8 mouse cellular contexts compared by ENCODE assay signal in the genomic region with DNA sequence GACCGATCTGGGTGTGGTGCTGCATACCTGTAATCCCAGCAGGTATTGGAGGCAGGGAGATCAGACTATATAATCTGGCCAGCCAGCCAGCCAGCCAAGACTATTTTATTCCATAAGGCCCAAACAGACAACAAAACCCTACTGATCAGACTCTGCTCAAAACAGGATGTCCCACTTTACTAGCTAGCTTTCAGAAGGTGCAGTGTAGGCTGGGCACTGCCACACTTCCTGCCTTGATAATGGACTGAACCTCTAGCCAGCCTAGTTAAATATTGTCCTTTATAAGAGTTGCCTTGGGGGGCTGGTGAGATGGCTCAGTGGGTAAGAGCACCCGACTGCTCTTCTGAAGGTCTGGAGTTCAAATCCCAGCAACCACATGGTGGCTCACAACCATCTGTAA. TPM values are rescaled to one million over a fixed set of nuclear protein-coding genes. Genes with fewer than 3 reads are reported as not detected.
A peak's percentile ranks its signal among the peaks of the same experiment; 100 is the strongest.
DNase-seq lines count a peak whose midpoint lies in the region; ATAC-seq and TF ChIP-seq lines count a peak whose summit lies in the region.
"Not testable (repeated sequence)": the region's sequence is repeated elsewhere in the genome, so short reads cannot be mapped to it uniquely, and the experiment has no call there.
"Had no signal": no experiment of that assay in that cellular context is flagged by ENCODE, and none has a peak within 500 bp of the region (broad histone marks: within the 10 kb centered on the region; RNA-seq: fewer than 3 reads in every experiment).

No protein-coding gene starts in this region.

- 90% methylated on average over 2 of the region's 2 CpGs for WGBS in heart, embryonic 12.5 days
- 78% methylated on average over 2 of the region's 2 CpGs for WGBS in heart, embryonic 16.5 days
- 83% methylated on average over 2 of the region's 2 CpGs for WGBS in kidney, embryonic 14.5 days
- 81% methylated on average over 2 of the region's 2 CpGs for WGBS in lung, embryonic 14.5 days
- 79% methylated on average over 2 of the region's 2 CpGs for WGBS in stomach, embryonic 15.5 days

- peaks cover 85% of the 10 kb centered on the region for H3K4me1 ChIP-seq in heart, embryonic 12.5 days (replicated peaks)
- H3K4me1 ChIP-seq in heart, embryonic 16.5 days (ENCODE audit: control insufficient read depth, insufficient read depth, low read length): peaks cover 72% of the 10 kb centered on the region
- peaks cover 42% of the 10 kb centered on the region for H3K4me1 ChIP-seq in kidney, embryonic 14.5 days (ENCODE audit: control insufficient read depth, insufficient read depth, low read length)
- peaks cover 23% of the 10 kb centered on the region for H3K4me1 ChIP-seq in lung, embryonic 14.5 days (ENCODE audit: insufficient read depth)
- peaks cover 25% of the 10 kb centered on the region for H3K4me1 ChIP-seq in stomach, embryonic 15.5 days

- not testable (repeated sequence) for H3K27me3 ChIP-seq in heart, embryonic 12.5 days (replicated peaks); heart, embryonic 16.5 days (ENCODE audit: control insufficient read depth, insufficient read depth, low read length); kidney, embryonic 14.5 days (ENCODE audit: control insufficient read depth, insufficient read depth, low read length); lung, embryonic 14.5 days (ENCODE audit: insufficient read depth, low read length); stomach, embryonic 15.5 days (replicated peaks)

- H3K4me2 ChIP-seq in heart, embryonic 12.5 days; kidney, embryonic 14.5 days (replicated peaks; ENCODE audit: low read depth, low read length); lung, embryonic 14.5 days; stomach, embryonic 15.5 days: not testable (repeated sequence)
- H3K4me2 ChIP-seq in heart, embryonic 16.5 days (ENCODE audit: low read depth, low read length): peak overlapping the region; percentile 27; the same call in 1 of the 2 replicates

- peak overlapping the region; percentile 64 for H3K27ac ChIP-seq in heart, embryonic 12.5 days (ENCODE audit: poor library complexity, severe bottlenecking)
- H3K27ac ChIP-seq in heart, embryonic 16.5 days (ENCODE audit: low read length): peak overlapping the region; percentile 92
- 0 out of 2 replicates have a peak overlapping the region, but pooled peaks have one; percentile 66 for H3K27ac ChIP-seq in kidney, embryonic 14.5 days (ENCODE audit: low read depth, low read length)
- 0 out of 2 replicates have a peak overlapping the region, but pooled peaks have one; percentile 30 for H3K27ac ChIP-seq in lung, embryonic 14.5 days (ENCODE audit: low read depth)
- H3K27ac ChIP-seq in stomach, embryonic 15.5 days: 0 out of 2 replicates have a peak overlapping the region, but pooled peaks have one; percentile 32

- H3K9me3 ChIP-seq in heart, embryonic 12.5 days (replicated peaks); heart, embryonic 16.5 days (replicated peaks; ENCODE audit: control insufficient read depth, low read length); kidney, embryonic 14.5 days (ENCODE audit: control insufficient read depth, low read length); lung, embryonic 14.5 days (ENCODE audit: low read depth, low read length); stomach, embryonic 15.5 days: not testable (repeated sequence)

- H3K9ac ChIP-seq in heart, embryonic 12.5 days; kidney, embryonic 14.5 days (ENCODE audit: low read depth, low read length); lung, embryonic 14.5 days; stomach, embryonic 15.5 days: not testable (repeated sequence)
- H3K9ac ChIP-seq in heart, embryonic 16.5 days (ENCODE audit: low read length): peak overlapping the region; percentile 44

- peak; percentile 50 for ATAC-seq in activated CD4-positive, CD25-positive, alpha-beta regulatory T cell, adult 4 months
- ATAC-seq in heart, embryonic 12.5 days (ENCODE audit: insufficient number of reproducible peaks, low FRiP score); heart, embryonic 16.5 days (replicated peaks; ENCODE audit: extremely low read depth, insufficient read depth, low FRiP score); kidney, embryonic 14.5 days (ENCODE audit: low FRiP score, low TSS enrichment); lung, embryonic 14.5 days (ENCODE audit: insufficient read depth); stomach, embryonic 15.5 days (ENCODE audit: insufficient read depth, low FRiP score, low read depth): not testable (repeated sequence)

- H3K4me3 ChIP-seq in heart, embryonic 12.5 days; heart, embryonic 16.5 days (ENCODE audit: low read length); kidney, embryonic 14.5 days (ENCODE audit: low read length); lung, embryonic 14.5 days (ENCODE audit: low read depth, low read length); stomach, embryonic 15.5 days (replicated peaks): not testable (repeated sequence)

- DNase-seq in heart, adult 11 months: peak; percentile 81
- DNase-seq in lung, embryonic 14.5 days: not testable (repeated sequence)

- TF ChIP-seq CTCF in lung, embryonic 14.5 days (IDR thresholded peaks at IDR 0.05; ENCODE audit: low read depth): not testable (repeated sequence)

- H3K36me3 ChIP-seq in heart, embryonic 12.5 days; heart, embryonic 16.5 days (ENCODE audit: control insufficient read depth, insufficient read depth); kidney, embryonic 14.5 days (ENCODE audit: control insufficient read depth, insufficient read depth, low read length); lung, embryonic 14.5 days (ENCODE audit: insufficient read depth); stomach, embryonic 15.5 days: not testable (repeated sequence)

RNA-seq across cellular contexts. Expression of a gene that starts 2.8 kb away (rescaled TPM):
- polyA plus RNA-seq in activated CD4-positive, CD25-positive, alpha-beta regulatory T cell, adult 4 months (2017; shearing (Covaris generic)): 1 to 10 TPM; 3.2 to 3.5 TPM
- 4.3 and 4.9 TPM in 2 replicates for polyA plus RNA-seq in heart, embryonic 12.5 days (2016; fragmentation: Nextera tagmentation; extraction: Ambion mirVana)
- 8.5 and 13.7 TPM in 2 replicates for polyA plus RNA-seq in heart, embryonic 16.5 days (2015; fragmentation: Nextera tagmentation; extraction: Ambion mirVana)
- 2.0 and 3.7 TPM in 2 replicates for polyA plus RNA-seq in kidney, embryonic 14.5 days (2014; fragmentation: Nextera tagmentation; extraction: Ambion mirVana)
- 1.6 and 4.0 TPM in 2 replicates for polyA plus RNA-seq in lung, embryonic 14.5 days (2014; fragmentation: Nextera tagmentation; extraction: Ambion mirVana)
- polyA plus RNA-seq in stomach, embryonic 15.5 days (2015; fragmentation: Nextera tagmentation; extraction: Ambion mirVana): 3.8 and 7.3 TPM in 2 replicates
- polyA plus RNA-seq: G1E had no signal

RNA-seq across cellular contexts. Expression of a gene that starts 32.0 kb away (rescaled TPM):
- polyA plus RNA-seq in activated CD4-positive, CD25-positive, alpha-beta regulatory T cell, adult 4 months (2017; shearing (Covaris generic)): 10 to 100 TPM; 62.9 to 76.7 TPM
- polyA plus RNA-seq in heart, embryonic 12.5 days (2016; fragmentation: Nextera tagmentation; extraction: Ambion mirVana): 65.2 and 66.9 TPM in 2 replicates
- polyA plus RNA-seq in heart, embryonic 16.5 days (2015; fragmentation: Nextera tagmentation; extraction: Ambion mirVana): 31.9 and 38.3 TPM in 2 replicates
- 47.4 and 76.1 TPM in 2 replicates for polyA plus RNA-seq in kidney, embryonic 14.5 days (2014; fragmentation: Nextera tagmentation; extraction: Ambion mirVana)
- polyA plus RNA-seq in lung, embryonic 14.5 days (2014; fragmentation: Nextera tagmentation; extraction: Ambion mirVana): 82.3 and 83.2 TPM in 2 replicates
- 54.1 and 57.7 TPM in 2 replicates for polyA plus RNA-seq in stomach, embryonic 15.5 days (2015; fragmentation: Nextera tagmentation; extraction: Ambion mirVana)

RNA-seq across cellular contexts. Expression of a gene that starts 48.8 kb away (rescaled TPM):
- polyA plus RNA-seq in activated CD4-positive, CD25-positive, alpha-beta regulatory T cell, adult 4 months (2017; shearing (Covaris generic)): 100 to 1,000 TPM; 115 to 149 TPM
- polyA plus RNA-seq in heart, embryonic 12.5 days (2016; fragmentation: Nextera tagmentation; extraction: Ambion mirVana): 82.4 and 90.1 TPM in 2 replicates
- 44.1 and 49.2 TPM in 2 replicates for polyA plus RNA-seq in heart, embryonic 16.5 days (2015; fragmentation: Nextera tagmentation; extraction: Ambion mirVana)
- 168 and 204 TPM in 2 replicates for polyA plus RNA-seq in kidney, embryonic 14.5 days (2014; fragmentation: Nextera tagmentation; extraction: Ambion mirVana)
- polyA plus RNA-seq in lung, embryonic 14.5 days (2014; fragmentation: Nextera tagmentation; extraction: Ambion mirVana): 23.5 and 27.7 TPM in 2 replicates
- polyA plus RNA-seq in stomach, embryonic 15.5 days (2015; fragmentation: Nextera tagmentation; extraction: Ambion mirVana): 18.5 and 42.6 TPM in 2 replicates

Comparison
In these comparisons a context has a peak if more than half of its experiments do, and no peak if none do; other contexts are left out.
1. H3K27ac ChIP-seq: peak in every context shown above with its lines; median percentile 92 in heart, embryonic 16.5 days; 66 in kidney, embryonic 14.5 days; 64 in heart, embryonic 12.5 days; 32 in stomach, embryonic 15.5 days; 30 in lung, embryonic 14.5 days.